Mouse (Mus musculus): Measurements from ENCODE around the gene Stard9. TPM values are rescaled to one million over a fixed set of nuclear protein-coding genes. Genes with fewer than 3 reads are reported as not detected.

Gene Stard9
- total and polyA plus RNA-seq, 3 experiments, result 0.23 to 0.81 (median 0.76) TPM

DNA sequence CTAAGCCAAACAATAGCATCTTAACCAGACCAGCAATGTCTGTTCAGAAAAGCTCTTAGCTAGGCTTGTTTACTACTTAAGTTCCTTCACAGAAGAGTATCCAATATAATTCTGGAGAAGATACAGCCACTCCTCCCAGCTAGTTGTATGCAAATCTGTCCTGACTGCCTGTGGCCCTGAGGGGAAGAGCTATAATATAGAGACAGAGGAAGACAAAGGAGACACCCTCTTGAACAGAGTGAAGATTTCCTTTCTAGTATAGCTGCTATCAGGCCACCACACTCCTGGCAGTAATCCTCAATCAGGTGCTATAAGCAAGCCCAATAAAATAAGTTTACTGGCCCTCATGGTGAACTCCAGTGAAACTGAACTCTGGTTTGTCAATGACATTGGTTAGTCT is 133.0 kb downstream of the Stard9 start:
- in situ Hi-C loops (cut with MboI; ENCODE audit: low pct_ligation_motif_present, low pct_unique_long_range_greater_than_20kb, low sequenced_read_pairs), result no loop called here
- dilution Hi-C loops (cut with MboI; ENCODE audit: extremely low pct_ligation_motif_present, extremely low pct_unique_long_range_greater_than_20kb, low sequenced_read_pairs), result no loop called here
- H3K9me3 ChIP-seq (replicated peaks; ENCODE audit: low read length), result no peaks in the 10 kb centered on the region
- no peak overlapping the region for H3K4me2 ChIP-seq (ENCODE audit: insufficient read depth, low read depth, poor library complexity, severe bottlenecking)
- peaks cover 0 to 9% of the 10 kb centered on the region in 2 experiments; a peak in 2 of 4 replicates for H3K4me1 ChIP-seq (ENCODE audit: control insufficient read depth in 1 of 2, insufficient read depth in 2 of 2)
- H3K27me3 ChIP-seq (replicated peaks), result no peaks in the 10 kb centered on the region
- H3K79me2 ChIP-seq (replicated peaks; ENCODE audit: control insufficient read depth, extremely low read depth, insufficient read depth, poor library complexity, severe bottlenecking), result no peaks in the 10 kb centered on the region
- H3K9ac ChIP-seq (ENCODE audit: insufficient read depth, low read depth), result no peak overlapping the region
- no peak for DNase-seq (ENCODE audit: extremely low read depth)
- no peak overlapping the region for H3K4me3 ChIP-seq (replicated peaks in 1 of 3; ENCODE audit: low read depth in 2 of 3, low read length in 2 of 3, poor library complexity in 1 of 3)
- TF ChIP-seq ZKSCAN1 (IDR thresholded peaks at IDR 0.05; ENCODE audit: borderline replicate concordance, low read depth, low read length) (no peak), MYC (IDR thresholded peaks at IDR 0.05; ENCODE audit: low read depth, low read length) (no peak), E2F4 (IDR thresholded peaks at IDR 0.05; ENCODE audit: insufficient replicate concordance, low read depth, low read length) (no peak), RCOR1 (conservative IDR thresholded peaks at IDR 0.05; ENCODE audit: low read depth, low read length) (no peak), RAD21 (IDR thresholded peaks at IDR 0.05; ENCODE audit: low read depth, low read length) (no peak), NELFE (IDR thresholded peaks at IDR 0.05; ENCODE audit: low read depth, low read length) (no peak), TCF12 (IDR thresholded peaks at IDR 0.05; ENCODE audit: low read depth, low read length) (no peak), ZMIZ1 (IDR thresholded peaks at IDR 0.05; ENCODE audit: low read depth, low read length) (no peak), CHD2 (IDR thresholded peaks at IDR 0.05; ENCODE audit: low read length) (no peak), NRF1 (IDR thresholded peaks at IDR 0.05; ENCODE audit: low read depth, low read length) (no peak), EP300 (IDR thresholded peaks at IDR 0.05; ENCODE audit: low read length) (no peak), MEF2A (IDR thresholded peaks at IDR 0.05; ENCODE audit: borderline replicate concordance, low read depth, low read length) (no peak), JUND (conservative IDR thresholded peaks at IDR 0.05; ENCODE audit: low read depth, low read length) (no peak), CTCF (conservative IDR thresholded peaks at IDR 0.05 in 1 of 2, IDR thresholded peaks at IDR 0.05 in 1 of 2; ENCODE audit: low read depth in 2 of 2, low read length in 2 of 2) (no peak), TBP (conservative IDR thresholded peaks at IDR 0.05; ENCODE audit: low read depth, low read length) (no peak)
- H3K36me3 ChIP-seq (replicated peaks in 1 of 2; ENCODE audit: control insufficient read depth in 1 of 2, insufficient read depth in 1 of 2, low read length in 1 of 2), result no peaks in the 10 kb centered on the region
- H3K27ac ChIP-seq (ENCODE audit: insufficient read depth, low read depth), result no peak overlapping the region

GRCm38 (mm10) chr2:120770265-120770935 is 141.5 kb downstream of the Stard9 start:
- in situ Hi-C loops (cut with MboI; ENCODE audit: low pct_ligation_motif_present, low pct_unique_long_range_greater_than_20kb, low sequenced_read_pairs) (no loop called here), dilution Hi-C loops (cut with MboI; ENCODE audit: extremely low pct_ligation_motif_present, extremely low pct_unique_long_range_greater_than_20kb, low sequenced_read_pairs) (no loop called here)
- H3K79me2 ChIP-seq (replicated peaks; ENCODE audit: control insufficient read depth, extremely low read depth, insufficient read depth, poor library complexity, severe bottlenecking), result no peaks in the 10 kb centered on the region
- H3K9ac ChIP-seq (ENCODE audit: insufficient read depth, low read depth), result no peak overlapping the region
- H3K27ac ChIP-seq (ENCODE audit: insufficient read depth, low read depth), result no peak overlapping the region
- H3K4me3 ChIP-seq (replicated peaks in 1 of 3; ENCODE audit: low read depth in 2 of 3, low read length in 2 of 3, poor library complexity in 1 of 3), result no peak overlapping the region
- no peaks in the 10 kb centered on the region for H3K9me3 ChIP-seq (replicated peaks; ENCODE audit: low read length)
- peaks cover 2 to 9% of the 10 kb centered on the region in 2 experiments; a peak in 3 of 4 replicates for H3K4me1 ChIP-seq (ENCODE audit: control insufficient read depth in 1 of 2, insufficient read depth in 2 of 2)
- H3K36me3 ChIP-seq (replicated peaks in 1 of 2; ENCODE audit: control insufficient read depth in 1 of 2, insufficient read depth in 1 of 2, low read length in 1 of 2), result no peaks in the 10 kb centered on the region
- TF ChIP-seq CHD2 (IDR thresholded peaks at IDR 0.05; ENCODE audit: low read length), result no peak
- TF ChIP-seq USF1 (IDR thresholded peaks at IDR 0.05; ENCODE audit: low read depth, low read length), result no peak
- TF ChIP-seq NRF1 (IDR thresholded peaks at IDR 0.05; ENCODE audit: low read depth, low read length), result no peak
- TF ChIP-seq MAFK (IDR thresholded peaks at IDR 0.05; ENCODE audit: insufficient replicate concordance, low read length), result 0 out of 2 replicates have a peak, but pooled peaks have one; percentile 10
- TF ChIP-seq MAX (IDR thresholded peaks at IDR 0.05; ENCODE audit: low read length), result no peak
- TF ChIP-seq ZNF384 (IDR thresholded peaks at IDR 0.05; ENCODE audit: low read depth, low read length), result no peak
- TF ChIP-seq MXI1 (IDR thresholded peaks at IDR 0.05; ENCODE audit: low read depth, low read length), result no peak
- peak; percentile 3 for TF ChIP-seq RAD21 (IDR thresholded peaks at IDR 0.05; ENCODE audit: low read depth, low read length)
- no peak for TF ChIP-seq USF2 (conservative IDR thresholded peaks at IDR 0.05; ENCODE audit: low read depth, low read length)
- no peak for TF ChIP-seq E2F4 (IDR thresholded peaks at IDR 0.05; ENCODE audit: insufficient replicate concordance, low read depth, low read length)
- no peak overlapping the region for H3K4me2 ChIP-seq (ENCODE audit: insufficient read depth, low read depth, poor library complexity, severe bottlenecking)
- H3K27me3 ChIP-seq (replicated peaks), result no peaks in the 10 kb centered on the region
- peak; percentile 10 for DNase-seq (ENCODE audit: extremely low read depth)

Other genes starting within 250 kb of the Stard9 start
- gene Ganc, start 225.2 kb upstream of the Stard9 start, total RNA-seq (2012; rRNA removed), result 6.7 and 9.6 TPM in 2 replicates
- 9.5 and 10.1 TPM in 2 replicates for gene Ganc, start 225.2 kb upstream of the Stard9 start, total RNA-seq (2014; rRNA removed)
- 7.0 and 10.8 TPM in 2 replicates for gene Ganc, start 225.2 kb upstream of the Stard9 start, polyA plus RNA-seq (2012; ENCODE audit: insufficient read length, low read depth)
- gene Tmem87a, start 225.0 kb upstream of the Stard9 start, total RNA-seq (2012; rRNA removed), result 26.0 and 27.3 TPM in 2 replicates
- gene Tmem87a, start 225.0 kb upstream of the Stard9 start, total RNA-seq (2014; rRNA removed), result 43.5 and 48.9 TPM in 2 replicates
- 28.5 and 30.5 TPM in 2 replicates for gene Tmem87a, start 225.0 kb upstream of the Stard9 start, polyA plus RNA-seq (2012; ENCODE audit: insufficient read length, low read depth)
- gene Capn3, start 173.1 kb upstream of the Stard9 start, total RNA-seq (2012; rRNA removed), result 2.0 and 3.2 TPM in 2 replicates
- gene Capn3, start 173.1 kb upstream of the Stard9 start, total RNA-seq (2014; rRNA removed), result 7.2 and 8.0 TPM in 2 replicates
- 5.5 and 7.4 TPM in 2 replicates for gene Capn3, start 173.1 kb upstream of the Stard9 start, polyA plus RNA-seq (2012; ENCODE audit: insufficient read length, low read depth)
- gene Zfp106, start 65.3 kb upstream of the Stard9 start, total RNA-seq (2012; rRNA removed), result 89.4 and 93.8 TPM in 2 replicates
- 113 and 130 TPM in 2 replicates for gene Zfp106, start 65.3 kb upstream of the Stard9 start, total RNA-seq (2014; rRNA removed)
- 183 and 203 TPM in 2 replicates for gene Zfp106, start 65.3 kb upstream of the Stard9 start, polyA plus RNA-seq (2012; ENCODE audit: insufficient read length, low read depth)
- 15.9 and 20.5 TPM in 2 replicates for gene Snap23, start 61.5 kb upstream of the Stard9 start, total RNA-seq (2012; rRNA removed)
- gene Snap23, start 61.5 kb upstream of the Stard9 start, total RNA-seq (2014; rRNA removed), result 23.0 and 25.3 TPM in 2 replicates
- gene Snap23, start 61.5 kb upstream of the Stard9 start, polyA plus RNA-seq (2012; ENCODE audit: insufficient read length, low read depth), result 35.8 and 44.5 TPM in 2 replicates
- 12.8 and 15.4 TPM in 2 replicates for gene Haus2, start 19.7 kb upstream of the Stard9 start, total RNA-seq (2012; rRNA removed)
- 37.8 and 41.4 TPM in 2 replicates for gene Haus2, start 19.7 kb upstream of the Stard9 start, total RNA-seq (2014; rRNA removed)
- 18.2 and 21.0 TPM in 2 replicates for gene Haus2, start 19.7 kb upstream of the Stard9 start, polyA plus RNA-seq (2012; ENCODE audit: insufficient read length, low read depth)
- 8.9 and 9.1 TPM in 2 replicates for gene Lrrc57, start 19.6 kb upstream of the Stard9 start, total RNA-seq (2012; rRNA removed)
- 15.6 and 18.8 TPM in 2 replicates for gene Lrrc57, start 19.6 kb upstream of the Stard9 start, total RNA-seq (2014; rRNA removed)
- 10.3 and 10.5 TPM in 2 replicates for gene Lrrc57, start 19.6 kb upstream of the Stard9 start, polyA plus RNA-seq (2012; ENCODE audit: insufficient read length, low read depth)
- 10.1 and 12.9 TPM in 2 replicates for gene Cdan1, start 221.0 kb downstream of the Stard9 start, total RNA-seq (2012; rRNA removed)
- gene Cdan1, start 221.0 kb downstream of the Stard9 start, total RNA-seq (2014; rRNA removed), result 5.8 and 7.8 TPM in 2 replicates
- 13.8 and 14.8 TPM in 2 replicates for gene Cdan1, start 221.0 kb downstream of the Stard9 start, polyA plus RNA-seq (2012; ENCODE audit: insufficient read length, low read depth)
- 0.71 and 0.76 TPM in 2 replicates for gene Ttbk2, start 221.5 kb downstream of the Stard9 start, total RNA-seq (2012; rRNA removed)
- 1.1 and 1.4 TPM in 2 replicates for gene Ttbk2, start 221.5 kb downstream of the Stard9 start, total RNA-seq (2014; rRNA removed)
- 1.00 and 1.2 TPM in 2 replicates for gene Ttbk2, start 221.5 kb downstream of the Stard9 start, polyA plus RNA-seq (2012; ENCODE audit: insufficient read length, low read depth)